Mouse (Mus musculus) neural tube, embryonic 15.5 days (tissue): ENCODE measurements around the gene Arhgap23. TPM values are rescaled to one million over a fixed set of nuclear protein-coding genes. Genes with fewer than 3 reads are reported as not detected.

Experiments used
- ATAC-seq: fragments of 200-750 bp; cut with Nextera tagmentation; 2 replicates; pipeline ENCODE4 v1.8.0; 2017; ENCODE audit warnings: mild to moderate bottlenecking, moderate TSS enrichment, moderate library complexity; ENCODE audit not compliant: low FRiP score
- H3K27ac ChIP-seq: fragments of 300-500 bp; sonication (generic); replicated peaks from 2 replicates; pipeline ENCODE4 v1.5.1; 2015; ENCODE audit warnings: mild to moderate bottlenecking, inconsistent platforms
- H3K27me3 ChIP-seq: fragments of 300-500 bp; sonication (generic); replicated peaks from 2 replicates; pipeline ENCODE4 v1.6.1; 2015; ENCODE audit warnings: inconsistent platforms
- H3K36me3 ChIP-seq: fragments of 300-500 bp; sonication (generic); 2 replicates; pipeline ENCODE4 v1.6.1; 2015; ENCODE audit warnings: inconsistent platforms
- H3K4me1 ChIP-seq: fragments of 300-500 bp; sonication (generic); 2 replicates; pipeline ENCODE4 v1.6.1; 2015; ENCODE audit warnings: inconsistent platforms
- H3K4me2 ChIP-seq: fragments of 300-500 bp; sonication (generic); 2 replicates; pipeline ENCODE4 v1.6.1; 2015; ENCODE audit warnings: inconsistent platforms, mild to moderate bottlenecking, moderate library complexity
- H3K4me3 ChIP-seq: fragments of 300-500 bp; sonication (generic); replicated peaks from 2 replicates; pipeline ENCODE4 v1.5.1; 2015; ENCODE audit warnings: mild to moderate bottlenecking, inconsistent platforms
- H3K9ac ChIP-seq: fragments of 300-500 bp; sonication (generic); replicated peaks from 2 replicates; pipeline ENCODE4 v1.6.1; 2015; ENCODE audit warnings: mild to moderate bottlenecking, inconsistent platforms
- H3K9me3 ChIP-seq: fragments of 300-500 bp; sonication (generic); replicated peaks from 2 replicates; pipeline ENCODE4 v1.6.1; 2016; ENCODE audit warnings: inconsistent platforms
- WGBS: fragments of 180-500 bp; shearing (Covaris S2); methylation state at CpG from one replicate; pipeline ENCODE4 v1.1.7; 2015; ENCODE audit warnings: mixed read lengths; 5-methylcytosine and 5-hydroxymethylcytosine counted together
- polyA plus RNA-seq: library from polyadenylated mRNA; unstranded; fragments of >200 nt; fragmentation: Nextera tagmentation; extraction: Ambion mirVana; gene quantifications from 2 replicates; pipeline ENCODE4 v1.2.1, GENCODE M21; 2015

The Arhgap23 gene
- polyA plus RNA-seq, 1 experiment from 2014 or later: 9.2 TPM

DNA sequence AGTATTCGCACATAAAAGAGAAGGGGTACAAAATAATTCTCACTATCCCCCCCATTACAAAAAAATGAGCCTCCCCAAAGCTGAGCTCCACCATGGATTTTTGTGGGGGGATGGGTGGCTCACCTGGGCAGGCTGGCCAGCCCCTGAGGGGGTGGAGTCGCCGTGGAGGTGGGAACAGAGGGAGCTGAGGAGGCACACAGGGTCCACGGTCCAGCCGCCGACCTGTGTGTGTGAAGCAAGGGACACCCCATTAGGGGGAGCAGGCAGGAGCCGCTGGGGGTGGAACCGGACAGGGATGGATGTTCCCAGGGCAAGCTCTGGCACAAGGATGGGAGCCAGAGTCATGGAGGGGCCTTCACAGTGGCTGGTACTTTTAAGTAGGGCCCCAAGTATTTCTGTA is 133.4 kb downstream of the Arhgap23 start:
- WGBS: 57% methylated on average over 8 of the region's 8 CpGs
- Histone ChIP-seq H3K9me3 (no peaks in the 10 kb centered on the region), H3K9ac (no peak overlapping the region), H3K4me3 (no peak overlapping the region), H3K27ac (no peak overlapping the region), H3K36me3 (no peaks in the 10 kb centered on the region; the same call in 1 of the 2 replicates), H3K27me3 (peaks cover 62% of the 10 kb centered on the region), H3K4me2 (no peak overlapping the region), H3K4me1 (peaks cover 33% of the 10 kb centered on the region)
- no peak for ATAC-seq

Other genes starting within 250 kb of the Arhgap23 start
- 26.7 and 32.2 TPM in 2 replicates for gene Kpnb1, start 227.7 kb upstream of the Arhgap23 start, polyA plus RNA-seq
- 136 and 145 TPM in 2 replicates for gene Npepps, start 134.9 kb upstream of the Arhgap23 start, polyA plus RNA-seq
- gene Mrpl45, start 99.8 kb upstream of the Arhgap23 start, polyA plus RNA-seq: 38.6 and 43.3 TPM in 2 replicates
- 0.33 and 0.46 TPM in 2 replicates for gene Gpr179, start 63.5 kb upstream of the Arhgap23 start, polyA plus RNA-seq
- gene Socs7, start 53.0 kb upstream of the Arhgap23 start, polyA plus RNA-seq: 7.7 and 8.4 TPM in 2 replicates
- gene 4933428G20Rik, start 84.8 kb downstream of the Arhgap23 start, polyA plus RNA-seq: 1.2 and 1.4 TPM in 2 replicates
- 7.2 and 10.5 TPM in 2 replicates for gene Srcin1, start 160.7 kb downstream of the Arhgap23 start, polyA plus RNA-seq
- gene Epop, start 214.2 kb downstream of the Arhgap23 start, polyA plus RNA-seq: 2.1 TPM in 2 replicates
- gene Mllt6, start 247.9 kb downstream of the Arhgap23 start, polyA plus RNA-seq: 2.3 and 3.1 TPM in 2 replicates